Mouse (Mus musculus) left cerebral cortex, adult 2 months (tissue): ENCODE results near the gene Plxnb1. TPM values are rescaled to one million over a fixed set of nuclear protein-coding genes. Genes with fewer than 3 reads are reported as not detected.

Experiments used
- DNase-seq, 2 experiments: peaks; one replicate each; pipeline ENCODE4 v3.0.0; 2021 to 2022; ENCODE audit warnings: low spot score in 2 of 2, mixed read lengths in 1 of 2; ENCODE audit errors: extremely low spot score in 1 of 2
- H3K27ac ChIP-seq: fragments of 200-600 bp; 2 replicates; pipeline ENCODE4 v1.8.1; 2022
- H3K4me3 ChIP-seq: fragments of 200-600 bp; 2 replicates; pipeline ENCODE4 v1.8.1; 2022
- CTCF ChIP-seq: fragments of 200-600 bp; IDR thresholded peaks from 2 replicates; pipeline ENCODE4 v1.8.1; 2022; ENCODE audit warnings: antibody characterized with exemption, mild to moderate bottlenecking, moderate library complexity
- intact Hi-C: fragments of 180-260 bp; cut with DNase I; formaldehyde crosslinking; loops from one replicate; pipeline ENCODE4 v1.15.1; 2025
- total RNA-seq, 2 experiments: library from RNA; stranded (reverse); gene quantifications; 2 replicates each; pipeline ENCODE4 v1.2.3; 2021

Gene Plxnb1
- total RNA-seq, 2 experiments from 2014 or later = 65.0 to 70.5 TPM

DNA sequence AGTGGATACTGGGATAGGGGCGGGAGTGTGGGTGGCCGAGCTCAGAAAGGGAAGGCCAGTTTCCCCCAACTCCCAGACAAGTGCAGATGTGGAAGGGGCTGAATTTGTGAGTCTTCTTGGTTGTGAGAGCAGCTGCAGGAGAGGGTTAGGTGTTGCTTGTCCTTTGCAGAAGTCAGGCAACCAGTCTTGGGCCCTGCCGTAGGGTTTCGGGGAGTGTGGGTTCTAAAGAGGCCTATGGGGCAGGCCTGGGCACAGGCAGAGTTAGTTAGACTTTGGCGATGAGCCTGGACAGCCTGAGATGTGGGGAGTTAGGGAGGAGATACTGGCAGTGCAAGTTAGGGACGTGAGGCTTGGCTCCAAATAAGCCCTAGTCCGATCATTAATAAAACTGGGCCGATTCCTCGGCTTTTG is 1.1 kb downstream of the Plxnb1 start:
- DNase-seq = no peak
- intact Hi-C loops = no loop called here
- no peak for TF ChIP-seq CTCF
- peak overlapping the region; percentile 75 for H3K4me3 ChIP-seq
- H3K27ac ChIP-seq = peak overlapping the region; percentile 92

DNA sequence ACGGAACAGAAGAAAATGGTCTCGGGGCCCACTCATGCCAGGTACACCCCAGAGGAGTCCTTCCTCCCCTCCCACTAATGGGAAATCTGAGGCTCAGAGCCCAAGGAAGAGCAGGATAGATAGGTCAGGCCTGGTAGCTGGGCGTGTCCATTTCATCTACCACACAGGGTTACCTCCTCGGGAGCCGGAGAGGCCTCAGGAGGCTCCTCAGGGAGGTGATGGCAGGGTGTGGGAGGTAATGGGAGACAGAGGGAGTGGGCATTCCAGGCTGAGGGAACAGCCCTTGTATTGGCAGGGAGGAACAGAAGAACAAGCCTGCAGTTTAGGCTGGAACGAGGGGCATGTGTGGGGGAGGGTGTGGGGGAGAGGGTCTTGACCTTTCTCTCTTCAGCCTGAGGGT is 1.7 kb downstream of the Plxnb1 start:
- no peak for DNase-seq
- intact Hi-C loops = no loop called here
- peak overlapping the region; percentile 92 for H3K27ac ChIP-seq
- TF ChIP-seq CTCF = no peak
- peak overlapping the region; percentile 75 for H3K4me3 ChIP-seq

DNA sequence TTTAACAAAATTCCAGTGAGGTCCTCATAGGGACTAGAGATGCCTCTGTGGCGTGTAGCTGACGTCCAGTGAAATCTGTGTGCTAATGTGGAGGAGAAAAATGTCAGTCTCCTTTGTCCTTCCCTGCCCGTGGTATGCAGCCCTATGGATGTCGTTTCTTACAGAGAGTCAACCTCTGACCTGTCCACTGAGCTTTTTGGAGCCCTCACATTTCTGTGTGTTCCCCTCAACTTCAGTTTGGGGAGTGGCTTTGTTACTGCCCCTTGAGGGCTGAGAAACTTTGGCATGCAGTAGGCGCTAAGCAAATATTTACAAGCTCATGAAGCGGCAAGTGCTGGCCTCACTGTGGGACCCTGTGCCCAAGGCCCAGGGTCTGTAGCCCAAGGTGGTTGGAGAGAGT is 2.1 kb downstream of the Plxnb1 start:
- no peak for TF ChIP-seq CTCF
- intact Hi-C loops = no loop called here
- H3K4me3 ChIP-seq = peak overlapping the region; percentile 75; the same call in 1 of the 2 replicates
- no peak for DNase-seq
- H3K27ac ChIP-seq = peak overlapping the region; percentile 92

DNA sequence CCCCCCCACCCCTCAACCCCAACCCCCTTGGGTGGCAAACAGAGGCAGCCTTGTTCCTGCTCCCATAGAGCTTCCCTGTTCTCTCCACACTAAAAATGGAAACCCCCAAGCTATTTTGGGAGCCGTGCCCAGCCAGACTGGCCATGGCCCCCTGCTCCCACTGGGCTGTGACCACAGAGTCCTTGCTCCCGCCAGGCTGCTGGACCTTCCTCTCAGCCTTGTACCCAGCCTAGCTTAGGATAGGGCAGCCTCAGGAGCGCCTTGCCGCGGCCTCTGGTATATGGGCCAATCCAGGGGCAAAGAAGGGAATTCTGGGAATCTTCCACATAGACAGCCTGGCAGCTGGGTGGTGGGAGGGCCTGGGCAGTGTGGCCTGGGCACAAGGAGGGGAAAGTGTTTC is 2.6 kb downstream of the Plxnb1 start:
- no peak for TF ChIP-seq CTCF
- DNase-seq = peak; percentile 36 to 71
- peak overlapping the region; percentile 16; the same call in 1 of the 2 replicates for H3K4me3 ChIP-seq
- intact Hi-C loops = no loop called here
- peak overlapping the region; percentile 58 for H3K27ac ChIP-seq

DNA sequence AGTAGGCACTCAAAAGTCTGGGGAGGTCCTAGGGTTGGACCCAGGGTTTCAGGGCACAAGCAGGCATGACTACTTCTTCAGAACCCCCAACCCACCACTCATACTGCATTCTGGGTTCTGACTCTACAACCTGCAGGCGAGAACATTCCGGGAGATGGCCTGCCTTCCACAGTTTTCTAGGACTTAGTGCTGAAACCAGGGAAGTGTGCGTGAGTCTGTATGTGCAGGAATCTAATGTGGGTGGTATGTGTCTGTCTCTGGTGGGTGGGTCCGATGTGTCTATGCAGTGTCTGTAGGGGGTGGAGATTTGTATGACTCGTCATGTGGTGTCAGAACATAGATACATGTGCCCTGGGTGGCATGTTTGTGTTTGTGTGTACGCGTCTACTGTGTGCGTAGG is 3.2 kb downstream of the Plxnb1 start:
- no peak for DNase-seq
- no peak for TF ChIP-seq CTCF
- H3K27ac ChIP-seq = peak overlapping the region; percentile 58
- intact Hi-C loops = no loop called here
- peak overlapping the region; percentile 16; the same call in 1 of the 2 replicates for H3K4me3 ChIP-seq

DNA sequence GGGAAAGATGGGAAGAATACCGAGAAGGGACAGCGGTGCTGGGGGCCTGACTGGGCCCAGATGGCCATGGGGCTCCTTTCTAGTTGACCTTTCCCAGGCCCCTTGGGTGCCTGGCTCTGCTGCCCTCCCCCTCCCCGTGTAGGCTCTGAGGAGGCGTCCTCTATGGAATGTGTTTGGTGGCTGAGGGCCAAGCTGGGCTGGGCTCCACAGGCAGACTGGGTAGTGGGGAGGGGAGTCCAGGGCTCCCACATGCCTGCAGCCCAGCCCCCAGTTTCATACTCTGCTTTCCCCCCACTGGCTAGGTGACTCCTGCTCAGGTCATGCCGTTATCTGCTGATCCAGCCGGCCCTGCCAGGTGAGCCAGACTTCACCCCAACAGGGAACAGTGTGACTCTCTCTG is 3.8 kb downstream of the Plxnb1 start:
- DNase-seq = peak in 1 of 2 experiments; percentile 51
- TF ChIP-seq CTCF = no peak
- intact Hi-C loops = no loop called here
- H3K27ac ChIP-seq = peak overlapping the region; percentile 58
- H3K4me3 ChIP-seq = no peak overlapping the region

DNA sequence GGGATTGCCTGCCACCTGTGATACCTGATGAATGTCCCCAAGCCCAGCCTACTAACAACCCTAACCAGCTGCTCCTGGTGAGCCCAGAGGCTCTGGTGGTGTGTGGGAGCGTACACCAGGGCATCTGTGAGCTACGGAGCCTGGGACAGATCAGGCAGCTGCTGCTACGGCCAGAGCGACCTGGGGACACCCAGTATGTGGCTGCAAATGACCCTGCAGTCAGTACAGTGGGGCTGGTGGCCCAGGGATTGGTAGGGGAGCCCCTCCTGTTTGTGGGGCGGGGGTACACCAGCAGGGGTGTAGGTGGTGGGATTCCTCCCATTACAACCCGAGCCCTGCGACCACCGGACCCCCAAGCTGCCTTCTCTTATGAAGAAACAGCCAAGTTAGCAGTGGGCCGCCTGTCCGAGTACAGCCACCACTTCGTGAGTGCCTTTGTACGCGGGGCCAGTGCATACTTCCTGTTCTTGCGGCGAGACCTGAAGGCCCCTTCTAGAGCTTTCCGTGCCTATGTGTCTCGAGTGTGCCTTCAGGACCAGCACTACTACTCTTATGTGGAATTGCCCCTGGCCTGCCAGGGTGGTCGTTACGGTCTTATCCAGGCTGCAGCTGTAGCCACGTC is 5.2 kb downstream of the Plxnb1 start:
- H3K27ac ChIP-seq = no peak overlapping the region
- no peak for TF ChIP-seq CTCF
- intact Hi-C loops = no loop called here
- no peak for DNase-seq
- H3K4me3 ChIP-seq = no peak overlapping the region

DNA sequence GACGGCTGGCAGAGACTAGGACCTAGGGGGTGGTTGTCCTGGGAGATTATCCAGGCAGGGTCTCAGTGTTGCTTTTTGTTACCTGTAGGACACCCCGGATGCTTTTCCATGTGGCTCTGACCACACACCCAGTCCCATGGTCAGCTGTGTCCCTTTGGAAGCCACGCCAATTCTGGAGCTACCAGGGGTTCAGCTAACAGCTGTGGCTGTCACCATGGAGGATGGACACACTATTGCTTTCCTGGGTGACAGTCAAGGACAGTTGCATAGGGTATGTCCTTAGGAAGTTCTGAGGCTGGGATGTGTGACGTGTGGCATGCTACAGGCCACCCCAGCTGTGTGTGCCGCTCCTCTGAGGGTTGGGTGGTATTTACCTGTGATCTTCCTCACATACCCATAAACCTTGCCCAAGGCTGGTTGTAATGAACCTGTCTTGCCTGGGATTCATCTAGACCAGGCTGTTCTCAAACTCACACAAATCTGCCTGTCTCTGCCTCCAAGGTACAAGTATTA is 6.8 kb downstream of the Plxnb1 start:
- H3K27ac ChIP-seq = no peak overlapping the region
- no peak for TF ChIP-seq CTCF
- no peak for DNase-seq
- intact Hi-C loops = no loop called here
- H3K4me3 ChIP-seq = no peak overlapping the region

DNA sequence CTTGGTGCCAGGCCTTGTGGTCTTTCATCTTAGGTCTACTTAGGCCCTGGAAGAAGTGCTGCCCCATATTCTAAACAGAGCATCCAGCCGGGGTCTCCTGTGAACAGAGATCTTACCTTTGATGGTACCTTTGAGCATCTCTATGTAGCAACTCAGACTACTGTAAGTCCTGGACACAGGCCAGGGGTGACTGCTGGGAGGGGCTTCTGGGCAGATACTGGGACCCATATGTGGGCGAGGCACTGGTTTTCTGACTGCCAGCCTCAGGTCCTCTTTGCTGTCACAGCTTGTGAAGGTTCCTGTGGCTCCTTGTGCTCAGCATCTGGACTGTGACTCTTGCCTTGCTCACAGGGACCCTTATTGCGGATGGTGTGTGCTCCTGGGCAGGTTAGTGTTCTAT is 7.4 kb downstream of the Plxnb1 start:
- TF ChIP-seq CTCF = no peak
- Histone ChIP-seq H3K4me3 (no peak overlapping the region), H3K27ac (no peak overlapping the region)
- no peak for DNase-seq
- intact Hi-C loops = no loop called here

DNA sequence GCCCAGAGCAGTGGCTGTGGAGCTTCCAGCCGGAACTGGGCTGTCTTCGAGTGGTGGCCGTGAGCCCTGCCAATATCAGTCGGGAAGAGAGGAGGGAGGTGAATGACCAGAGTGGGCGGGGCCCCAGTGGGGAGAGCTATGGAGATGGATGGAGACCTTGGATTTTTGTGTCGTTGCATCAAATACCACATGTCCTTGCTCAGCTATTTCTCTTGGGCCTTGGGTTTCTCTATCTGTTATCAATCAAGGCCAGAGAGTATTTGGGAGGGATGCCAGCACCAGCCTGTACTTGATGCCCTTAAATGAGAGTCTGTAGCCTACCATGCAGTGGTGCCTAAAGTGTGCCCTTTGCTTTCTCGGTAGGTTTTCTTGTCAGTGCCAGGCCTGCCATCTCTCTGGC is 8.1 kb downstream of the Plxnb1 start:
- no peak for TF ChIP-seq CTCF
- H3K4me3 ChIP-seq = no peak overlapping the region
- intact Hi-C loops = no loop called here
- no peak for DNase-seq
- no peak overlapping the region for H3K27ac ChIP-seq

DNA sequence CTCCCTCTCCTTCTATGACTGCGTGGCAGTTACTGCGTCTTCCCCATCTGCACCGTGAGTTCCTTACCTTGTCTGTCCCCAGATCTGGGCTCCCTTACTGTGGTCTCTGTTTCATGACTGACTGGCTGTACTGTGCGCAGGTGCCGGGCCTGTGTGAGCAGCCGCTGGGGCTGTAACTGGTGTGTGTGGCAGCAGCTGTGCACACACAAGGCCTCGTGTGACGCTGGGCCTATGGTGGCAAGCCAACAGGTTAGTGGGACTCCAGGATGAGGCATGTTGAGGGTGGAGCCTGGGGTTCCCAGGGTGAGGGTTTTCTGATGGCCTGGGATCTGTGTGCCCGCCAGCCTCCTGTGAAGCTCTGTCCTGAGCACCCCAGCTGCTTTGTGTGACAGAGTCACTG is 8.9 kb downstream of the Plxnb1 start:
- TF ChIP-seq CTCF = no peak
- H3K27ac ChIP-seq = no peak overlapping the region
- intact Hi-C loops = no loop called here
- no peak for DNase-seq
- H3K4me3 ChIP-seq = no peak overlapping the region

DNA sequence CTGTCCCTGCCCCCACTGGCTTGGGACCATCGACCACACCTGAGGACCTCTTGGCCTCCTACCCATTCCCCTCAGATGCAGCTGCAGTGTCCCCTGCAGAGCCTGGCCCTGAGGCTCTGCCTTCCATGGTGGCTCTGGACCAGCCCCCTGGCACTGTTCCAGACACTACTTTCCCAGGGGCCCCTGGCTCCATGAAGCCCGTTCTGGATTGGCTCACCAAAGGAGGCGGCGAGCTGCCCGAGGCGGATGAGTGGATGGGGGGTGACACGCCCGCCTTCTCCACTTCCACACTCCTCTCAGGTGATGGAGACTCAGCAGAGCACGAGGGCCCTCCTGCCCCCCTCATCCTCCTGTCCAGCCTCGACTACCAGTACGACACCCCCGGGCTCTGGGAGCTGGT is 9.8 kb downstream of the Plxnb1 start:
- intact Hi-C loops = no loop called here
- DNase-seq = peak; percentile 30 to 45

DNA sequence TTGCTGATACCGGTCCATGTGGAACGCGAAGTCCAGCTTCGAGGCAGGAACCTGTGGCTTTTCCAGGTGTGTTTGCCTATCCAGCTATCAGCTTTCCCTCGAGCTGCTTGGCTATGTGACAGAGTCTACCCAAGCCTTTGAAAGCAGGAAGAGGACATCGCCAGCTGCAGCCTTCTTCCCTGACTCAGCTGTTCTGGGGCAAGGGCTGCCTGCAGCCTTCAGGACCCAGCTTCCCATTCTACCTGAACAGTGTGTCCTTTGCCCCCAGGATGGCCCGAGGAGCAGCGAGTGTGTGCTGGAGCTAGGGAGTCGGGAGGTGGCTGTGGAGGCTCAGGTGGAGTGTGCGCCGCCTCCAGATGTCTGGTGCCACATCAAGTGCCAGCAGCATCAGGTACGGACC is 10.5 kb downstream of the Plxnb1 start:
- no peak for DNase-seq
- Histone ChIP-seq H3K27ac (no peak overlapping the region), H3K4me3 (no peak overlapping the region)
- intact Hi-C loops = no loop called here
- no peak for TF ChIP-seq CTCF

More for the DNA sequence above, 9.8 kb downstream of the Plxnb1 start:
- Histone ChIP-seq H3K27ac (no peak overlapping the region), H3K4me3 (no peak overlapping the region)
- no peak for TF ChIP-seq CTCF
